Mouse (Mus musculus) liver (tissue): ENCODE data around the gene Cox17.

Experiments used
- DNase-seq: peaks from one replicate; pipeline ENCODE4 v3.0.0-alpha.2; 2020; ENCODE audit warnings: mixed read lengths

Gene Cox17

DNA sequence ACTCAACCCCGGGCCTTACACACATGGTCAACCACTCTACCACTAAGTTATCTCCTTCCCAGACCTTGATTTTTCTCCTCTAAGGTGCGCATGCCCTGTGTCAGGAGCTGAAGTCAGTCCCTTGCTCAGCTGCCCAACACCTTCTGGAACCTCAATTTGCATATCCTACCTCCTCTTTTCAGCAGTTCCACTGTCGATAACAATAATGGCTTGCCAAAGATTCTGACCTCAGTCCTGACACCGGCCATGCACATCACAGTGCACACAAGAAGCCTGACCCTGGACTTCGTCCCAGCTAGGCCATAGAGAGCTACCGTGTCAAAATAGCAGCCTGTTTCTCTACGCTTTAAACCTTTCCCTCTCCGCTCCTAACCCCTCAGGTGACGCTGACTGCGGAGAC lies 26.6 kb downstream of the Cox17 start:
- DNase-seq: no peak

- DNase-seq: no peak
Observed at GRCm38 (mm10) chr16:38373941-38374340, 27.1 kb downstream of the Cox17 start.

GRCm38 (mm10) chr16:38374379-38375140 lies 27.8 kb downstream of the Cox17 start:
- DNase-seq: peak; percentile 78

GRCm38 (mm10) chr16:38375182-38375581 lies 28.4 kb downstream of the Cox17 start:
- no peak for DNase-seq

- peak; percentile 66 for DNase-seq
Observed at GRCm38 (mm10) chr16:38376163-38376840, 29.5 kb downstream of the Cox17 start.

GRCm38 (mm10) chr16:38376841-38377249 lies 30.1 kb downstream of the Cox17 start:
- no peak for DNase-seq

DNA sequence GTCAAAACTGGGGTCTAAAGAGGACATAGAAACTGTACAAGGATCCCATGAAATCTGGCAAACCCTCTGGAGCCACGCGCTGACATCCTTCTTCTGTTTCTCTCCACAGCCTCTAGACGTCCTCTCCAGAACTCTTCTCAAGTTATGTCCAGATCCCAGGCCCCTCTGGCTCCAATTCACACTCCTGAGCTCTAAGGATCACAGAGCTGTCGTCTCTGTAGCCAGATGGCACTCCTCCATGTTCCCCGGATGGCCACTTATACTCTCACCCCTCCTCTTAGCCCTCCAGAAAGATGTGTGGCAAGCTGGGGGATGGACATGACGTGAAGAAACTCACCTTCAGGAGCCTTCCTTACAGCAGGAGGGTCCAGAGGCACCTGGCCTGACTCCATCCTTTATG lies 30.8 kb downstream of the Cox17 start:
- DNase-seq: no peak

DNA sequence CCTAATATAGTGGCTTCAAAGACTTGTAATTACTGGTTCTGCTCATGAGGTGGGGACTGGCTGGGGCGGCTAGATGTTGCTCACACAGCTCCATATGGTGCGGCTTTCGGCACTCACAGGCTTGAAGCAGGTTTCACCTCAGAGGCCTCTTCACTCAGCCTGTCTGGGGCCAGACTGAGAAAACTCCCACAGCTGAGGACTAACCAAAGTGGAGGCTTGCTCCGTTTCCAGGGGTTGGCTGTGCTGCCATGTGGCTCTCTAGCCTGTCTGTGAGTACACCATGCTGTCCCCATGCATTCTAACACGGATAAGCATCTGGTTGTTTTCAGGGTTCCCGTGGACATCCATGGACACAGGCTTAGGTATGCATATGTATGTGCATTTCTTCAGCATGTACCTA lies 31.8 kb downstream of the Cox17 start:
- DNase-seq: no peak

DNA sequence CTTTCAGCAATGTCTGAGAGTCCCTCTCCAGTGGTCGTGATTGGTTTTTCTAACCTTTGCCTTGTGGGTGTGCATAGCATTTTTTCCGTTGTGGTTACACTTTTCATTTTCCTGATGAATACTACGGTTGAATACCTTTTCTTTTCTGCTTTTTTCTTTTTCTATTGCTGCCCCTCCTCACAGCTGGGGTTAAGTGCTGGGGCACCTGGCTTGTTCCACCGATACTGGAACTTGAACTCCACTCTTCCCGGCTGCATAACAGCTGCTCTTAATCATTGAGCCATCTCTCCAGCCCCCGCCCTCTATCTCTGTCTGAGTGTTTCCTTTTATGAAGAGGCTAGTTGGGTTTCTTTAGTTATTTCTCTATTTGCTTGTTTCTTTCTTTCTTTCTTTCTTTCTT lies 32.3 kb downstream of the Cox17 start:
- no peak for DNase-seq

GRCm38 (mm10) chr16:38379493-38379892 lies 32.7 kb downstream of the Cox17 start:
- no peak for DNase-seq

DNA sequence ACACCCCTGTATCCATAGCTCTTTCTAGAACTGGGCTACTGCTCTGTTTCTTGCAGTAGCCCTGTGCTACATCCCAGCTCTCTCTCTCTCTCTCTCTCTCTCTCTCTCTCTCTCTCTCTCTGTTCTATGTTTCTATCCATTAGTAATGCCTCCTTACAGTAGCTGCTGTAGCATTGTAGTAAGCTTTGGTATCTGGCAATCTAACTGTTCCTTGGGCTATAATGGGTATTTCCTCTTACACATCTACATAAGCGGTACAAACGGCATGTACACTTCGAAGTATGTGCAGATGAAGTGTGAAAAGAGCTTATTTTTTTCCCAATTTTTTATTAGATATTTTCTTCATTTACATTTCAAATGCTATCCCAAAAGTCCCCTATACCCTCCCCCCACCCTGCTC lies 33.1 kb downstream of the Cox17 start:
- DNase-seq: no peak

DNA sequence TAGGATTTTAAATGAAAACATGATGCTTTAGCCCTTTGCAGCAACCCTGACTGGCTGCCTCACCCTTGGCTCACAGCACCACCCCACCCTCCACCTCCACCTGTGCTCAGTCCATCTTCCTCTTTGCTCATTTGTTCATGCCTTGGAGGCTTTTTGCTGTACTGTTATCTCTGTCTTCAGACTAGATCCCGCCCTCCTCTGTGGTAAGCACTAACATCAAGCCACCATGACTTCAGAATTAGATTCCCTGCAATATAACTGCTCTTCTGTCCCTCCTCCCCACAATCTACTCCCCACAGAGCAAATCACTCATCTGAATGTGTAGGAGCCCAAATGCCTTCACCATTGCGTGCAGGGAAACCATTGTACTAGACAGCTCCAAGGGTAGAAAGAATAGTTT lies 36.9 kb downstream of the Cox17 start:
- DNase-seq: peak; percentile 56

- DNase-seq: no peak
Observed at GRCm38 (mm10) chr16:38385184-38385634, 38.4 kb downstream of the Cox17 start.

GRCm38 (mm10) chr16:38385700-38386099 lies 38.9 kb downstream of the Cox17 start:
- DNase-seq: no peak

DNA sequence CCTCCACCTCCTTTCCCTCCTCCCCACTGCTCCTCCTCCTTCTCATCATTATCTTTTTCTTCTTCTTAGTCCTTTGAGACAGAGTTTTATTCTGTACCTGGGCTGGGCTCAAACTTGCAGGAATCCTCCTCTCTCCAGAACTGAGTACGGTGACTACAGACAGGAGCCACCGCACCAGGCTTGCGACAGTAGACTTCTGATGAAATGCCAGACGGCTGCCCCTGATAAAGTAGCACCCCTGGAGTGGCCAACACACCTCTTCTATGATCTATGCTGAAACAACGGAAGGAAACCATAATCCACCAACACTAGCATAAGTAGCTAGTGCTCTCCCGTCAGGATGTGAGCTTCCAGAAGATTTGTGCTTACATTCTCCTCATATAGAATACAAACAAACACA lies 40.6 kb downstream of the Cox17 start:
- peak; percentile 58 for DNase-seq

DNA sequence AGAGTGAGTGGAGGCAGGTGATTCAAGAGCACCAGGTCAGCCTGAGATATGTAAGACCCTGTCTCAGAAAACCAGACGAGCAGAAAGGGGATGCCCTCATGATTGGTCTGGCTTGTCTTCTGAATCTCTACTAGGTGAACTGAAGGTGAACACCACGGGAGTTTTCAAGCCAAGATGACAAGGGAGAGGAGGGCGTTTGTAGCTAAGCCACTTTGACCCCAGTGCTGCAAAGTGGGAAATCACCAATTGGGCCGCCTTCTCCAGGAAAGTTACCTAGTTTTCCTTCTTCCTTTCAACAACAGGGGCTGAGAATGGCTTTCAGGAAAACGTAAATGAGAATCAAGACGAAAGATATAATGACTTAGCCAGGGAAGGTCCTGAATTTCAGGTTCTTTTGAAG lies 42.0 kb downstream of the Cox17 start:
- no peak for DNase-seq

DNA sequence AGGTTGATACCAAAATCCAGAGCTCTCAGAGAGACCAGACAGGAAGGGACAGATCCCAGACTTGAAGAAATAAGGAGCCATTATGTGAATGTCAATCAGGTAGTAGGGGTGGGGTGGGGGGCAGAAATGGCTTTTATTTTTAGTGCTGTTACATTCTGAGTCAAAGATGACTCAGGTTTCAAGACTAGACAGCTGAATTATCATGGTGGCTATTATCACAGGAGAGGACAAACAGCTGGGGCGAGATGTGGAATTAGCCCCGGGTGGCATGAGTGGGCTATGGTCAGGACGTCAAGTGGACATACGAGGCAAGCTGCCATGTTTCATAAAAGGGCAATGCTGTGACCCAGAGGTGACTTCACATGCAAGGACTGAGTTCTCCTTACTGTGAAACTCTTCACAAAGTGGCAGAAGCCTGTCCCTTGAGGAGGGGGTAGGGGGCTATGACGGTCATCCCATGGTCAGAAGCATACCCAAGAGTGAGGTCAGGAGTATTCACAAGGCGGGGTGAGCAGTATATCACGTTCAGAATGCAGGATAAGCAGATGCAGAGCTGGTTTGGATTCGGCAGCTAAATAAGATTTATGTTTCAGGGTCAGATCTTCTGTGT lies 42.6 kb downstream of the Cox17 start:
- no peak for DNase-seq

- no peak for DNase-seq
Observed at GRCm38 (mm10) chr16:38390322-38390721, 43.5 kb downstream of the Cox17 start.

- DNase-seq: no peak
Observed at GRCm38 (mm10) chr16:38392126-38392894, 45.5 kb downstream of the Cox17 start.

GRCm38 (mm10) chr16:38394191-38394618 lies 47.4 kb downstream of the Cox17 start:
- DNase-seq: no peak

DNA sequence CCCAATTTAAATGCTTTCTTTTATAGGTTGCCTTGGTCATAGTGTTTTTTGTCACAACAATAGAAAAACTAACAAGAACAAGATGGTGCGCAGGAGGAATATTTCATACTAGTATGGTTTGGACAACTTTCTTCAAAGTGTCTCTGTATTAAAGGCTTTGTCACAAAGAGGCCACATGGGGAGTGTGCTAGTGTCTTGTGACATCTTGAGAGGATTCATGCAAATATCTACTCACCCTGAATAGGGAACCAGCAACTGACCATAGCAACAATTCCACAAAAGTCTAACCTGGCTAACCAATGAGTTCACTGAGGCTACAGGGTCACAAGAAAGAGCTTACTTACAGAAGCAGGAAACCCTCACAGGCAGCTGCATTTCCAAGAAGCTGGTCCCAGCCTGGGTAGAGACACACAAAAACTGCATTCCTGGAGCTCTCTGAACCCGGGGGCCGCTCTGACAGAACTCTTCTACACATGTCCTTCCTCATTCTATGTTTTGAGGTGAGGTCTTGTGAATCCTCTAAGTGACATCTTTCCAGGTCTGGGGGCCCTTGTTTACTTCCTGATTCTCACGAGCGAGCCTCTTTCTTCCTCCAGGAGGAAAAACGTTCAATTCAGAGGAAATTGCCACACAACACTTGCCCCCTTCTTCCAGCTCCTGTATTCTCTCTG lies 48.4 kb downstream of the Cox17 start:
- no peak for DNase-seq

DNA sequence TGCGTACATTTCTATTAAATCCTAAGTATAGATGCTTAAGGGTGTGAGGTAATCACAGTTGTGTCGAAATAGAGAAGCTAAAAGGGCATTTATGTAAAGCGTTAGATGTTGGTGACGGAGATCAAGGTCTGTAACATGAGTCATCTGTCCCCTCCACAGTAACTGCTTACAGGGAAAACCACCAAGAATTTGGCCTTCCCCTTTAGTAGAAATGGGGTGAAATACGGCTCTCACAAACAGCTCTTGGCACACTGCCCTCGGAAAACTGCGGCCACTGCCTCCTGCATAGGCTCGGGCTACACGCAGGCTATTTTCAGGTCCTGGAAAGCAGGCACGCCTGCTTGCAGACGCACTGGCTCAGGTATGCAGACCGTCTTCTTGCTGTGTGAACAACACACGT lies 49.4 kb downstream of the Cox17 start:
- peak; percentile 45 for DNase-seq

- DNase-seq: no peak
Observed at GRCm38 (mm10) chr16:38398266-38398665, 51.5 kb downstream of the Cox17 start.
